Mouse (Mus musculus) brown adipose tissue, adult 24 weeks (tissue): ENCODE measurements around the gene Vmn1r94. TPM values are rescaled to one million over a fixed set of nuclear protein-coding genes. Genes with fewer than 3 reads are reported as not detected.
"Not testable (repeated sequence)": the region's sequence is repeated elsewhere in the genome, so short reads cannot be mapped to it uniquely, and the experiment has no call there.

Source experiments
- H3K27ac ChIP-seq: fragments of 200-500 bp; replicated peaks from 2 replicates; pipeline ENCODE4 v1.5.1; 2012; ENCODE audit warnings: low read depth, mild to moderate bottlenecking, low read length
- H3K4me1 ChIP-seq: fragments of 200-500 bp; 2 replicates; pipeline ENCODE4 v1.6.1; 2012; ENCODE audit warnings: low read length, mixed read lengths; ENCODE audit not compliant: control insufficient read depth, insufficient read depth, insufficient read length
- H3K4me3 ChIP-seq: fragments of 200-500 bp; 2 replicates; pipeline ENCODE4 v1.5.1; 2012; ENCODE audit warnings: low read depth, mild to moderate bottlenecking, low read length, moderate library complexity; ENCODE audit not compliant: insufficient read depth
- polyA plus RNA-seq: library from polyadenylated mRNA; stranded (reverse); fragments of >200 nt; gene quantifications from 2 replicates; pipeline ENCODE4 v1.2.4, GENCODE M21; 2012; ENCODE audit not compliant: missing spikeins, insufficient read depth, insufficient read length

The Vmn1r94 gene
- polyA plus RNA-seq = not detected in 2 replicates

- H3K27ac ChIP-seq, H3K4me3 ChIP-seq: not testable (repeated sequence)
Measured at GRCm38 (mm10) chr7:20168277-20168676, at the start of gene Vmn1r94. Gene Vmn1r94, minus strand, starts transcription at chr7:20168377.

GRCm38 (mm10) chr7:20205507-20205906, 37.3 kb upstream of the Vmn1r94 start, which contains the start of gene Gm6164:
Gene Gm6164, minus strand, starts transcription at chr7:20205607.
- H3K4me1 ChIP-seq, H3K4me3 ChIP-seq, H3K27ac ChIP-seq: not testable (repeated sequence)

More at GRCm38 (mm10) chr7:20168277-20168676, at the start of gene Vmn1r94:
- H3K4me1 ChIP-seq = not testable (repeated sequence)

- not testable (repeated sequence) for H3K4me3 ChIP-seq
Measured at GRCm38 (mm10) chr7:20193410-20193809, 25.2 kb upstream of the Vmn1r94 start, which contains the start of gene Vmn1r95. Gene Vmn1r95, plus strand, starts transcription at chr7:20193710.

GRCm38 (mm10) chr7:20138988-20139387, 29.2 kb downstream of the Vmn1r94 start, which contains the start of gene Vmn1r93:
Gene Vmn1r93, minus strand, starts transcription at chr7:20139088.
- H3K4me3 ChIP-seq, H3K4me1 ChIP-seq, H3K27ac ChIP-seq: not testable (repeated sequence)

More at GRCm38 (mm10) chr7:20193410-20193809, 25.2 kb upstream of the Vmn1r94 start, which contains the start of gene Vmn1r95:
- not testable (repeated sequence) for H3K27ac ChIP-seq, H3K4me1 ChIP-seq

GRCm38 (mm10) chr7:20122479-20122878, 45.7 kb downstream of the Vmn1r94 start, which contains the start of gene Gm16442:
Gene Gm16442, minus strand, starts transcription at chr7:20122579.
- not testable (repeated sequence) for H3K27ac ChIP-seq, H3K4me1 ChIP-seq, H3K4me3 ChIP-seq

Other genes starting within 250 kb of the Vmn1r94 start
- gene Pvr, start 247.2 kb downstream of the Vmn1r94 start, polyA plus RNA-seq = 7.3 and 9.2 TPM in 2 replicates
- gene Igsf23, start 217.6 kb downstream of the Vmn1r94 start, polyA plus RNA-seq = not detected in 2 replicates
- gene Ceacam20, start 203.0 kb downstream of the Vmn1r94 start, polyA plus RNA-seq = not detected in 2 replicates
- not detected in 2 replicates for gene Nlrp9b, start 176.9 kb downstream of the Vmn1r94 start, polyA plus RNA-seq
- not detected in 2 replicates for gene Vmn1r91, start 68.7 kb downstream of the Vmn1r94 start, polyA plus RNA-seq
- not detected in 2 replicates for gene Gm16442, start 45.8 kb downstream of the Vmn1r94 start, polyA plus RNA-seq
- gene Vmn1r93, start 29.3 kb downstream of the Vmn1r94 start, polyA plus RNA-seq = not detected in 2 replicates
- not detected in 2 replicates for gene Vmn1r95, start 25.3 kb upstream of the Vmn1r94 start, polyA plus RNA-seq
- not detected in 2 replicates for gene Gm6164, start 37.2 kb upstream of the Vmn1r94 start, polyA plus RNA-seq
- not detected in 2 replicates for gene Gm4498, start 65.5 kb upstream of the Vmn1r94 start, polyA plus RNA-seq
- not detected in 2 replicates for gene Gm5890, start 94.5 kb upstream of the Vmn1r94 start, polyA plus RNA-seq
- not detected in 2 replicates for gene Gm4133, start 165.7 kb upstream of the Vmn1r94 start, polyA plus RNA-seq
- not detected in 2 replicates for gene Gm5728, start 207.0 kb upstream of the Vmn1r94 start, polyA plus RNA-seq
- not detected in 2 replicates for gene Vmn1r100, start 249.6 kb upstream of the Vmn1r94 start, polyA plus RNA-seq